Mouse (Mus musculus) layer of hippocampus, adult 18-20 months (tissue): ENCODE measurements at regions not wholly inside any gene's neighbourhood (a gene's known extent, or its start where the extent isn't known, plus 50 kb on each side); places are given as distances from the start of the nearest gene placed in this dataset.

Source experiments
- DNase-seq, 2 experiments: peaks; one replicate each; pipeline ENCODE4 v3.0.0; 2022; ENCODE audit warnings: low spot score in 2 of 2

- no peak for DNase-seq
Observed at GRCm38 (mm10) chr16:64391440-64392197, 210.6 kb downstream of the Csnka2ip start.

- DNase-seq, result no peak
Observed at GRCm38 (mm10) chr16:64368608-64369399, 233.4 kb downstream of the Csnka2ip start.

GRCm38 (mm10) chr16:64347940-64348339 is 254.3 kb downstream of the Csnka2ip start:
- no peak for DNase-seq

- peak; percentile 22 to 74 for DNase-seq
Observed at GRCm38 (mm10) chr16:64332887-64333455, 269.2 kb downstream of the Csnka2ip start.

GRCm38 (mm10) chr16:64332195-64332886 is 269.9 kb downstream of the Csnka2ip start:
- DNase-seq, result peak; percentile 62 to 85

- DNase-seq, result peak in 1 of 2 experiments; percentile 9
Observed at GRCm38 (mm10) chr16:64329264-64330060, 272.7 kb downstream of the Csnka2ip start.

- no peak for DNase-seq
Observed at GRCm38 (mm10) chr16:64318796-64319493, 283.3 kb downstream of the Csnka2ip start.

GRCm38 (mm10) chr16:64316831-64317230 is 285.4 kb downstream of the Csnka2ip start:
- no peak for DNase-seq

GRCm38 (mm10) chr16:64293507-64293906 is 308.7 kb downstream of the Csnka2ip start:
- DNase-seq, result no peak

GRCm38 (mm10) chr16:64285306-64285705 is 316.9 kb downstream of the Csnka2ip start:
- DNase-seq, result no peak

- no peak for DNase-seq
Observed at GRCm38 (mm10) chr16:64275860-64276597, 326.2 kb downstream of the Csnka2ip start.

- DNase-seq, result no peak
Observed at GRCm38 (mm10) chr16:64275420-64275819, 326.8 kb downstream of the Csnka2ip start.

GRCm38 (mm10) chr16:64264960-64265736 is 337.1 kb downstream of the Csnka2ip start:
- peak; percentile 42 to 74 for DNase-seq

- DNase-seq, result no peak
Observed at GRCm38 (mm10) chr16:64251155-64251554, 351.1 kb downstream of the Csnka2ip start.

GRCm38 (mm10) chr16:64248743-64249142 is 353.5 kb downstream of the Csnka2ip start:
- DNase-seq, result no peak

GRCm38 (mm10) chr16:64245942-64246341 is 356.3 kb downstream of the Csnka2ip start:
- DNase-seq, result no peak

GRCm38 (mm10) chr16:64224336-64224735 is 360.4 kb upstream of the Epha3 start:
- DNase-seq, result no peak

GRCm38 (mm10) chr16:64216671-64217070 is 352.7 kb upstream of the Epha3 start:
- no peak for DNase-seq
